ENCODE assay signal across 8 mouse cellular contexts in genomic region chr15:98991540-98992050, GRCm38 (mm10). TPM values are rescaled to one million over a fixed set of nuclear protein-coding genes. Genes with fewer than 3 reads are reported as not detected.
DNase-seq lines count a peak whose midpoint lies in the region; ATAC-seq and TF ChIP-seq lines count a peak whose summit lies in the region.
"Had no signal": no experiment of that assay in that cellular context is flagged by ENCODE, and none has a peak within 500 bp of the region (broad histone marks: within the 10 kb centered on the region; RNA-seq: fewer than 3 reads in every experiment).

No protein-coding gene starts in this region.

- 38% methylated on average over 9 of the region's 9 CpGs for WGBS in lung, postnatal 0 days
- WGBS in intestine, embryonic 16.5 days, result 36% methylated on average over 9 of the region's 9 CpGs
- 34% methylated on average over 9 of the region's 9 CpGs for WGBS in stomach, embryonic 16.5 days

- no peak for DNase-seq in lung, postnatal 0 days (ENCODE audit: low spot score)
- DNase-seq in lung, postnatal 36 days, result no peak
- DNase-seq in embryo, embryonic 11 days, result no peak
- no peak for DNase-seq in thymus, postnatal 25 days
- DNase-seq: kidney, postnatal 4 days had no signal

- ATAC-seq in lung, postnatal 0 days, result no peak
- no peak for ATAC-seq in intestine, embryonic 16.5 days
- ATAC-seq in stomach, embryonic 16.5 days (ENCODE audit: insufficient read depth, low FRiP score), result no peak

- no peaks in the 10 kb centered on the region for H3K36me3 ChIP-seq in lung, postnatal 0 days (ENCODE audit: insufficient read depth, low read length)
- H3K36me3 ChIP-seq in intestine, embryonic 16.5 days (ENCODE audit: control insufficient read depth, insufficient read depth, low read length), result no peaks in the 10 kb centered on the region
- H3K36me3 ChIP-seq in stomach, embryonic 16.5 days (ENCODE audit: control insufficient read depth, insufficient read depth, low read length), result no peaks in the 10 kb centered on the region

- TF ChIP-seq POLR2A in embryonic fibroblast, embryonic 13.5 days (IDR thresholded peaks at IDR 0.05; ENCODE audit: low read depth, low read length), result 0 out of 2 replicates have a peak, but pooled peaks have one; percentile 9

- H3K4me2 ChIP-seq in lung, postnatal 0 days (replicated peaks; ENCODE audit: low read depth, low read length), result no peak overlapping the region
- H3K4me2 ChIP-seq in intestine, embryonic 16.5 days (ENCODE audit: low read depth, low read length), result no peak overlapping the region
- no peak overlapping the region; the same call in 1 of the 2 replicates for H3K4me2 ChIP-seq in stomach, embryonic 16.5 days (ENCODE audit: low read depth, low read length)

- peak overlapping the region; percentile 22; the same call in 1 of the 2 replicates for H3K27ac ChIP-seq in lung, postnatal 0 days (ENCODE audit: low read length)
- no peak overlapping the region for H3K27ac ChIP-seq in embryonic fibroblast, embryonic 13.5 days (ENCODE audit: insufficient read depth, low read length)
- no peak overlapping the region for H3K27ac ChIP-seq in intestine, embryonic 16.5 days (ENCODE audit: low read length)
- H3K27ac ChIP-seq in stomach, embryonic 16.5 days (ENCODE audit: low read length), result peak overlapping the region; percentile 89; the same call in 1 of the 2 replicates

- H3K9ac ChIP-seq in lung, postnatal 0 days (replicated peaks; ENCODE audit: low read depth), result no peak overlapping the region
- H3K9ac ChIP-seq in intestine, embryonic 16.5 days (ENCODE audit: low read depth, low read length), result peak overlapping the region; percentile 45; the same call in 1 of the 2 replicates
- H3K9ac ChIP-seq in stomach, embryonic 16.5 days (ENCODE audit: low read length), result peak overlapping the region; percentile 40

- H3K4me1 ChIP-seq in lung, postnatal 0 days (ENCODE audit: insufficient read depth, low read depth, low read length), result peaks cover 6% of the 10 kb centered on the region; the same call in 1 of the 2 replicates
- H3K4me1 ChIP-seq in embryonic fibroblast, embryonic 13.5 days (ENCODE audit: control insufficient read depth, insufficient read depth, low read length), result peaks cover 18% of the 10 kb centered on the region
- peaks cover 17% of the 10 kb centered on the region for H3K4me1 ChIP-seq in intestine, embryonic 16.5 days (ENCODE audit: control insufficient read depth, insufficient read depth, low read length)
- peaks cover 31% of the 10 kb centered on the region for H3K4me1 ChIP-seq in stomach, embryonic 16.5 days (ENCODE audit: control insufficient read depth, insufficient read depth, low read length)

- no peaks in the 10 kb centered on the region for H3K9me3 ChIP-seq in lung, postnatal 0 days (ENCODE audit: low read length)
- H3K9me3 ChIP-seq in intestine, embryonic 16.5 days (ENCODE audit: control insufficient read depth, low read length), result no peaks in the 10 kb centered on the region
- H3K9me3 ChIP-seq in stomach, embryonic 16.5 days (replicated peaks; ENCODE audit: control insufficient read depth, low read length), result no peaks in the 10 kb centered on the region

- no peak for TF ChIP-seq CTCF in lung, postnatal 0 days (IDR thresholded peaks at IDR 0.05)
- TF ChIP-seq CTCF in embryonic fibroblast, embryonic 13.5 days (IDR thresholded peaks at IDR 0.05; ENCODE audit: borderline replicate concordance, insufficient read depth, low read length), result no peak

- no peak for TF ChIP-seq EP300 in lung, postnatal 0 days (IDR thresholded peaks at IDR 0.05)

- no peak overlapping the region for H3K4me3 ChIP-seq in lung, postnatal 0 days (ENCODE audit: low read depth, low read length)
- H3K4me3 ChIP-seq in embryonic fibroblast, embryonic 13.5 days (ENCODE audit: insufficient read depth, low read length), result no peak overlapping the region
- no peak overlapping the region for H3K4me3 ChIP-seq in intestine, embryonic 16.5 days (ENCODE audit: low read length)
- no peak overlapping the region for H3K4me3 ChIP-seq in stomach, embryonic 16.5 days (replicated peaks; ENCODE audit: low read length)

- H3K27me3 ChIP-seq in lung, postnatal 0 days (replicated peaks; ENCODE audit: insufficient read depth, low read length), result no peaks in the 10 kb centered on the region
- no peaks in the 10 kb centered on the region for H3K27me3 ChIP-seq in intestine, embryonic 16.5 days (replicated peaks; ENCODE audit: control insufficient read depth, insufficient read depth, low read length)
- H3K27me3 ChIP-seq in stomach, embryonic 16.5 days (ENCODE audit: control insufficient read depth, insufficient read depth, low read length), result no peaks in the 10 kb centered on the region

RNA-seq across cellular contexts. Expression of gene Tuba1a, which starts 38.1 kb away (rescaled TPM):
- polyA plus RNA-seq in lung, postnatal 0 days (2015; fragmentation: Nextera tagmentation; extraction: Ambion mirVana), result 881 and 945 TPM in 2 replicates
- polyA plus RNA-seq in embryonic fibroblast, embryonic 13.5 days (2011; ENCODE audit: insufficient read length, low read depth, missing spikeins), result 1,082 and 1,134 TPM in 2 replicates
- polyA plus RNA-seq in intestine, embryonic 16.5 days (2015; fragmentation: Nextera tagmentation; extraction: Ambion mirVana), result 816 and 895 TPM in 2 replicates
- polyA plus RNA-seq in stomach, embryonic 16.5 days (2015; fragmentation: Nextera tagmentation; extraction: Ambion mirVana), result 1,001 and 1,036 TPM in 2 replicates

RNA-seq across cellular contexts. Expression of gene Tuba1c, which starts 38.1 kb away (rescaled TPM):
- 45.1 and 53.2 TPM in 2 replicates for polyA plus RNA-seq in lung, postnatal 0 days (2015; fragmentation: Nextera tagmentation; extraction: Ambion mirVana)
- polyA plus RNA-seq in embryonic fibroblast, embryonic 13.5 days (2011; ENCODE audit: insufficient read length, low read depth, missing spikeins), result 171 and 395 TPM in 2 replicates
- polyA plus RNA-seq in intestine, embryonic 16.5 days (2015; fragmentation: Nextera tagmentation; extraction: Ambion mirVana), result 295 and 311 TPM in 2 replicates
- polyA plus RNA-seq in stomach, embryonic 16.5 days (2015; fragmentation: Nextera tagmentation; extraction: Ambion mirVana), result 196 and 209 TPM in 2 replicates

RNA-seq across cellular contexts. Expression of gene Gm49450, which starts 38.2 kb away (rescaled TPM):
- polyA plus RNA-seq in lung, postnatal 0 days (2015; fragmentation: Nextera tagmentation; extraction: Ambion mirVana), result not detected in 2 replicates
- 333 and 559 TPM in 2 replicates for polyA plus RNA-seq in embryonic fibroblast, embryonic 13.5 days (2011; ENCODE audit: insufficient read length, low read depth, missing spikeins)
- polyA plus RNA-seq in intestine, embryonic 16.5 days (2015; fragmentation: Nextera tagmentation; extraction: Ambion mirVana), result not detected in 2 replicates
- not detected in 2 replicates for polyA plus RNA-seq in stomach, embryonic 16.5 days (2015; fragmentation: Nextera tagmentation; extraction: Ambion mirVana)

RNA-seq across cellular contexts. Expression of gene Tuba1b, which starts 57.2 kb away (rescaled TPM):
- polyA plus RNA-seq in lung, postnatal 0 days (2015; fragmentation: Nextera tagmentation; extraction: Ambion mirVana), result 415 and 427 TPM in 2 replicates
- polyA plus RNA-seq in embryonic fibroblast, embryonic 13.5 days (2011; ENCODE audit: insufficient read length, low read depth, missing spikeins), result 3,138 and 3,689 TPM in 2 replicates
- 1,159 and 1,322 TPM in 2 replicates for polyA plus RNA-seq in intestine, embryonic 16.5 days (2015; fragmentation: Nextera tagmentation; extraction: Ambion mirVana)
- 1,202 and 1,296 TPM in 2 replicates for polyA plus RNA-seq in stomach, embryonic 16.5 days (2015; fragmentation: Nextera tagmentation; extraction: Ambion mirVana)

Comparison
In these comparisons a context has a peak if more than half of its experiments do, and no peak if none do; other contexts are left out.
1. H3K27ac ChIP-seq: peak in lung, postnatal 0 days (single experiment) and stomach, embryonic 16.5 days (single experiment); none in embryonic fibroblast, embryonic 13.5 days (single experiment) and intestine, embryonic 16.5 days (single experiment).
2. RNA of gene Gm49450, which starts 38.2 kb away (polyA plus RNA-seq): 333 to 559 TPM in embryonic fibroblast, embryonic 13.5 days; not detected in lung, postnatal 0 days, not detected in intestine, embryonic 16.5 days and not detected in stomach, embryonic 16.5 days; every median in the first group is over 100 times any median in the second.